Mouse (Mus musculus) adrenal gland, postnatal 25 days (tissue): Measurements from ENCODE around the gene Gm9747. TPM values are rescaled to one million over a fixed set of nuclear protein-coding genes. Genes with fewer than 3 reads are reported as not detected.

ENCODE experiments used
- DNase-seq: peaks from one replicate; pipeline ENCODE4 v3.0.0; 2021; ENCODE audit warnings: mixed read lengths
- long read RNA-seq: library from polyadenylated mRNA; stranded (forward); transcript quantifications from one replicate; pipeline ENCODE4 v2.0.0, GENCODE M21; 2021
- total RNA-seq: library from RNA; stranded (reverse); gene quantifications from 2 replicates; pipeline ENCODE4 v1.2.3, GENCODE M21; 2021

The Gm9747 gene
- not detected in 2 replicates for total RNA-seq
- long read RNA-seq, partial matches to known transcripts, result 0 of 2 reads
- long read RNA-seq, other reads (novel, unspliced or antisense), result 0 of 2 reads

GRCm38 (mm10) chr1:82232812-82233211, at the start of gene Gm9747:
TSS of gene Gm9747 (plus strand) at chr1:82233112.
- no peak for DNase-seq

- no peak for DNase-seq
These were observed 48.9 kb upstream of the Gm9747 start for GRCm38 (mm10) chr1:82183913-82184442.

- DNase-seq, result no peak
These were observed 44.2 kb upstream of the Gm9747 start for GRCm38 (mm10) chr1:82188549-82189231.

- DNase-seq, result peak; percentile 80
These were observed 43.4 kb upstream of the Gm9747 start for GRCm38 (mm10) chr1:82189516-82189915.

GRCm38 (mm10) chr1:82191579-82191978, 41.3 kb upstream of the Gm9747 start:
- no peak for DNase-seq

- DNase-seq, result no peak
These were observed 33.0 kb upstream of the Gm9747 start for GRCm38 (mm10) chr1:82199918-82200317.

- DNase-seq, result no peak
These were observed 32.3 kb upstream of the Gm9747 start for GRCm38 (mm10) chr1:82200636-82201035.

- DNase-seq, result no peak
These were observed 25.4 kb upstream of the Gm9747 start for GRCm38 (mm10) chr1:82207511-82207910.

GRCm38 (mm10) chr1:82220673-82221396, 12.1 kb upstream of the Gm9747 start:
- DNase-seq, result no peak

- no peak for DNase-seq
These were observed 11.4 kb upstream of the Gm9747 start for GRCm38 (mm10) chr1:82221462-82221861.

GRCm38 (mm10) chr1:82223042-82223795, 9.7 kb upstream of the Gm9747 start:
- no peak for DNase-seq

GRCm38 (mm10) chr1:82228841-82229240, 4.1 kb upstream of the Gm9747 start:
- DNase-seq, result no peak

- no peak for DNase-seq
These were observed 1.7 kb downstream of the Gm9747 start for GRCm38 (mm10) chr1:82234616-82235015.

GRCm38 (mm10) chr1:82235455-82236104, 2.7 kb downstream of the Gm9747 start:
- DNase-seq, result no peak

- no peak for DNase-seq
These were observed 5.3 kb downstream of the Gm9747 start for GRCm38 (mm10) chr1:82238245-82238644.

GRCm38 (mm10) chr1:82239409-82240201, 6.7 kb downstream of the Gm9747 start:
- DNase-seq, result no peak

- peak; percentile 14 for DNase-seq
These were observed 10.4 kb downstream of the Gm9747 start for GRCm38 (mm10) chr1:82243260-82243825.

- DNase-seq, result no peak
These were observed 12.1 kb downstream of the Gm9747 start for GRCm38 (mm10) chr1:82245002-82245401.

- no peak for DNase-seq
These were observed 14.5 kb downstream of the Gm9747 start for GRCm38 (mm10) chr1:82247221-82247951.

- no peak for DNase-seq
These were observed 21.0 kb downstream of the Gm9747 start for GRCm38 (mm10) chr1:82253789-82254445.
